Mouse (Mus musculus): ENCODE measurements around the gene Fam3a. TPM values are rescaled to one million over a fixed set of nuclear protein-coding genes. Genes with fewer than 3 reads are reported as not detected.
"Not testable (repeated sequence)": the region's sequence is repeated elsewhere in the genome, so short reads cannot be mapped to it uniquely, and the experiment has no call there.

Gene Fam3a
- polyA plus RNA-seq, 1 experiment from 2014 or later, result 36.9 TPM

DNA sequence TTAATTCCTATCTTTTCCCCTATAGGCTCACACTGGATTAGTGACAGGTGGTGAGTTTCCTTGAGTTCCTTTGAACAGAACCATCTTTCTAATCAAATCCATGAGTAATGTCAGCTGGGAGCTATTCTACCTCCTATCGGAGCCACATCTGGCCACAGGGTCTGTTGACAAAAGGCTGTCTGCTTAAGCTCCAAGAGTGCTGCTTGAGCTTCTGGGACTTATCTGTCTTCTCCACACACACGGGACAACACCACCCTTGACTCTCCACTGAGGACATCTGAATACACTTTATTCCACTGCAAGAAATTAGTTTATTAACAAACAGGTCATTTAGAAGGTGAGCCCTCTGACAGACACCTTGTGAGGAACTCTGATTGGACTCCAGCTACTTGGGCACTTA, 8.6 kb downstream of the Fam3a start:
- Histone ChIP-seq H3K27me3 (replicated peaks; ENCODE audit: insufficient read depth, low read length) (no peaks in the 10 kb centered on the region), H3K4me2 (replicated peaks; ENCODE audit: low read depth, low read length) (no peak overlapping the region), H3K4me3 (ENCODE audit: low read depth, low read length) (no peak overlapping the region), H3K36me3 (ENCODE audit: insufficient read depth, low read length) (no peaks in the 10 kb centered on the region), H3K9ac (replicated peaks; ENCODE audit: low read depth) (no peak overlapping the region), H3K27ac (ENCODE audit: low read length) (no peak overlapping the region), H3K9me3 (ENCODE audit: low read length) (no peaks in the 10 kb centered on the region), H3K4me1 (ENCODE audit: insufficient read depth, low read depth, low read length) (no peaks in the 10 kb centered on the region)
- TF ChIP-seq CTCF (IDR thresholded peaks at IDR 0.05) (no peak), EP300 (IDR thresholded peaks at IDR 0.05) (no peak)
- 78% methylated on average over 2 of the region's 2 CpGs for WGBS
- no peak for DNase-seq (ENCODE audit: low spot score)
- ATAC-seq, result no peak

DNA sequence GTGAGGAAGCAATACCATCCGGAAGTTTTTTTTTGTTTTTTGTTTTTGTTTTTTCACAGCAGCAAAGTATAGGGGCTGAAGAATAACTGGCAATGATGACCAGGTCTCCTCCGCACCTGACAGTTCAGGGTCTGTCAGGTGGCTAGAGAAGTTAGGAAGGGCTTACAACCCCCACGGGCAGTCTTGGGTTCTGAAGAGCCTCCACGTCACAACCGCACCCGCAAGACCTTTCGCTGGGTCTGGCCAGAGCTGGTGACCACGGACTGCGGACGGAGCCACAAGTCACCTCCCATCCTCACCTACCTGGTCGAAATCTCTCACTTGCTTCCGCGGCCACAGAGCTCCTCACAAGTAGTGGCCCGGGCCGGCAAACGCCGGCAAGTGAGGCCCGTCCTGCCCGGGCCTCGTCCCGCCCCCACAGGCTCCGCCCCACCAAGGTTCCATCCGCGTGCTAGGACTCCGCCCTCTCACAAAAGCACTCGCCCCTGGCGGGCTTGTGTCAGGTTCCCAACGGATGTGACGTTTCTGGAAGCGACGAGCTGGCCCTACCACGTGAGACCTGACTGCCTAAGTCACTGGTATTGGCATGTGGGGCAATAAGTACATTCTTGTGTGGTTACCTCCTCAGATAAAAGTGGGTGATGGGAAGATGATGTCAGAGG, 20.1 kb downstream of the Fam3a start, which contains the start of the genes Ubl4a and Slc10a3:
Gene Ubl4a, minus strand, starts transcription at position 331 of the 662 bp plus-strand sequence.
Gene Slc10a3, minus strand, starts transcription at position 462 of the 662 bp plus-strand sequence.
- DNase-seq (ENCODE audit: low spot score) (peak; percentile 96), ATAC-seq (peak; percentile 93)
- Histone ChIP-seq H3K4me2 (replicated peaks; ENCODE audit: low read depth, low read length) (peak within 1 kb of the TSS; percentile 58), H3K4me3 (ENCODE audit: low read depth, low read length) (peak within 1 kb of the TSS; percentile 45), H3K9ac (replicated peaks; ENCODE audit: low read depth) (peak within 1 kb of the TSS; percentile 43; the same call in 1 of the 2 replicates), H3K36me3 (ENCODE audit: insufficient read depth, low read length) (no peaks in the 10 kb centered on the region), H3K27ac (ENCODE audit: low read length) (peak within 1 kb of the TSS; percentile 38; the same call in 1 of the 2 replicates), H3K4me1 (ENCODE audit: insufficient read depth, low read depth, low read length) (no peaks in the 10 kb centered on the region), H3K27me3 (replicated peaks; ENCODE audit: insufficient read depth, low read length) (no peaks in the 10 kb centered on the region), H3K9me3 (ENCODE audit: low read length) (no peaks in the 10 kb centered on the region)
- TF ChIP-seq CTCF (IDR thresholded peaks at IDR 0.05), result no peak
- TF ChIP-seq EP300 (IDR thresholded peaks at IDR 0.05), result no peak
- WGBS, result 13% methylated on average over 32 of the region's 32 CpGs

DNA sequence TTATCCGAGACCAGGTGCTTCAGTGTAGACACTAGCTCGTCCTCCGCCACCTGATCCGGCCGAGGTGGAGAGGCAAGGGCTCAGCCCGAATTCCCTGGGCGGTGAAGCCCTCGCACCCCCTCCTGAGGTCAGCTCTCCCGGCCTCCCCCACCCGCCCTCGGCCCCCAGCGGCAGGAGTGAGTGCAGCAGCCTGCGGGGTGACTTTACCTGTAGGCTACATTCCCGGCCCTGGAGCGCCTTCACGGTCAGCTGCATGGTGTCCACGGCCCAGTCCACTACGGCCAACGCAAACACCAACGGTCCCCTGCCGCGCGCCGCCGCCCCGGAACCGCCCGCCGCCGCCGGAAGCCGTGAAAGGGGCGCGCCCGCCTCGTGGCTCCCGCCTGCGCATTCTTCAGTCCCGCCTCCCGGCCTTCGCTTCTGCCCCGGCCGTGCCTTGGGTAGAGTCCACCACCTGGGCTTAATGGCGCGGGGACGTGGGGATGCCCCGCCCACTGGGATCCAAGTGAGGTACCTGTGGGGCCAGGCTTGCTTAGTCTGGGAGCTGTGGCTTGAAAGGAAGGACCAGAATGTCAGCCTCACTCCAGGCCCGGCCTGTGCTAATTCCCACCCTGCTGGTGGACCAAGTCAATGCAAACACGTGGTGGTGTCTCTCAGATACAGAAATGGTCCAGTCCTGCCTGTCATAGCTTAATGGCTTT, 24.7 kb downstream of the Fam3a start:
- 12% methylated on average over 34 of the region's 49 CpGs for WGBS
- DNase-seq (ENCODE audit: low spot score), result peak; percentile 75
- peak; percentile 81 for ATAC-seq
- H3K4me2 ChIP-seq (replicated peaks; ENCODE audit: low read depth, low read length), result peak overlapping the region; percentile 63
- H3K9ac ChIP-seq (replicated peaks; ENCODE audit: low read depth), result peak overlapping the region; percentile 66
- H3K27me3 ChIP-seq (replicated peaks; ENCODE audit: insufficient read depth, low read length), result no peaks in the 10 kb centered on the region
- H3K27ac ChIP-seq (ENCODE audit: low read length), result peak overlapping the region; percentile 72
- peak overlapping the region; percentile 59 for H3K4me3 ChIP-seq (ENCODE audit: low read depth, low read length)
- no peaks in the 10 kb centered on the region for H3K36me3 ChIP-seq (ENCODE audit: insufficient read depth, low read length)
- TF ChIP-seq EP300 (IDR thresholded peaks at IDR 0.05) (no peak), CTCF (IDR thresholded peaks at IDR 0.05) (peak; percentile 53)
- H3K4me1 ChIP-seq (ENCODE audit: insufficient read depth, low read depth, low read length), result no peaks in the 10 kb centered on the region
- H3K9me3 ChIP-seq (ENCODE audit: low read length), result no peaks in the 10 kb centered on the region

DNA sequence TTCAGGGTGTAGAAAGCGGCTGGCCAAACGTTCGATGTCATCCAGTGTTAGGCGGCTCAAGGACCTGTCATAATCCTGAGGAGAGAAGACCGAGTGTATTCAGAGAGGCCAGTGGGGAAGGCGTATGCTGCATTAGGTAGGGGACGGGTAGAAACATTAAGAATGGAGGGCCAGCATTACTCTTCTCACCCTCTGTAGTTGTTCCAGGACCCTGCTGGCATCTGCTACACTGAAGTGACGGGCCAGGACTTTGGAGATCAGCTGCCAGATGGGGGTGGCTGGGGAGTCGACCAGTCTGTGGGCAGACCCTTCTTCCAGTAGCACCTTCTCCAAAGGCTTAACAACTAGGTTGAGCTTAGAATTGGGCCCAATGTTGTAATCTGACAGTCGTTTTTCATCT, 25.6 kb downstream of the Fam3a start:
- 52% methylated on average over 10 of the region's 10 CpGs for WGBS
- H3K4me2 ChIP-seq (replicated peaks; ENCODE audit: low read depth, low read length), result peak overlapping the region; percentile 63

DNA sequence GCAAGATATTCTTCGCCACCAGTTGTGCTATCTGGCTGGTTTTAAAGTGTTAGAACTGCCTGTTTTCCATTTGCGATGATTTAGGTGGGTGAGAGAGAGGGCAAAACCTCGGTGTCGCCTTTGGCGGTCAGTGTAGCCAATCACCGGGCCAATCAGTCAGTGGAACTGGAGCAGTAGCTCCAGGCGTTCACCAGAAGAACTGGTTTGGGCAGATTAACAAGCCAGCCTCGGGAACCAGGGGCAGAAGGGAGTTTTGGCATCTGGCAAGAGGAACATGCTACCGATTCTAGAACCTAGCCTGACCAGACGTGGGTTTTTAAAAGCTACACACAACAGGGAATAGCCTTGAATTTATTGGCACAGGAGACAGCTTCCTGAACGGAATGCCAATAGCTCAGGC, 33.9 kb downstream of the Fam3a start:
- Histone ChIP-seq H3K4me1 (ENCODE audit: insufficient read depth, low read depth, low read length) (no peaks in the 10 kb centered on the region), H3K9me3 (ENCODE audit: low read length) (no peaks in the 10 kb centered on the region), H3K27ac (ENCODE audit: low read length) (no peak overlapping the region), H3K4me2 (replicated peaks; ENCODE audit: low read depth, low read length) (no peak overlapping the region), H3K27me3 (replicated peaks; ENCODE audit: insufficient read depth, low read length) (no peaks in the 10 kb centered on the region), H3K36me3 (ENCODE audit: insufficient read depth, low read length) (no peaks in the 10 kb centered on the region), H3K9ac (replicated peaks; ENCODE audit: low read depth) (no peak overlapping the region), H3K4me3 (ENCODE audit: low read depth, low read length) (no peak overlapping the region)
- DNase-seq (ENCODE audit: low spot score) (peak; percentile 16), ATAC-seq (peak; percentile 44)
- 35% methylated on average over 11 of the region's 11 CpGs for WGBS
- TF ChIP-seq EP300 (IDR thresholded peaks at IDR 0.05) (no peak), CTCF (IDR thresholded peaks at IDR 0.05) (no peak)

More for the DNA sequence above, 25.6 kb downstream of the Fam3a start:
- DNase-seq (ENCODE audit: low spot score) (no peak), ATAC-seq (no peak)
- peak overlapping the region; percentile 72; the same call in 1 of the 2 replicates for H3K27ac ChIP-seq (ENCODE audit: low read length)
- peak overlapping the region; percentile 66 for H3K9ac ChIP-seq (replicated peaks; ENCODE audit: low read depth)
- no peaks in the 10 kb centered on the region for H3K36me3 ChIP-seq (ENCODE audit: insufficient read depth, low read length)
- no peaks in the 10 kb centered on the region for H3K27me3 ChIP-seq (replicated peaks; ENCODE audit: insufficient read depth, low read length)
- no peaks in the 10 kb centered on the region for H3K9me3 ChIP-seq (ENCODE audit: low read length)
- peak overlapping the region; percentile 59 for H3K4me3 ChIP-seq (ENCODE audit: low read depth, low read length)
- TF ChIP-seq EP300 (IDR thresholded peaks at IDR 0.05), result no peak
- no peak for TF ChIP-seq CTCF (IDR thresholded peaks at IDR 0.05)
- H3K4me1 ChIP-seq (ENCODE audit: insufficient read depth, low read depth, low read length), result no peaks in the 10 kb centered on the region

DNA sequence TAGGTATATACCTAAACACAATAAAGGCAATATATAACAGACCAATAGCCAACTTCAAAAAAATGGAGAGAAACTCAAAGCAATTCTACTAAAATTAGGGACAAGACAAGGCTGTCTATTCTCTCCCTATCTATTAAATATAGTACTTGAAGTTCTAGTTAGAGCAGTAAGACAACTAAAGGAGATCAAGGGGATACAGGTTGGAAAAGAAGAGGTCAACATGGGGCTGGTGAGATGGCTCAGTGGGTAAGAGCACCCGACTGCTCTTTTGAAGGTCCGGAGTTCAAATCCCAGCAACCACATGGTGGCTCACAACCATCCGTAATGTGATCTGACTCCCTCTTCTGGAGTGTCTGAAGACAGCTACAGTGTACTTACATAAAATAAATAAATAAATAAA, 36.0 kb downstream of the Fam3a start:
- H3K9me3 ChIP-seq (ENCODE audit: low read length); ATAC-seq; H3K27ac ChIP-seq (ENCODE audit: low read length); H3K4me2 ChIP-seq (replicated peaks; ENCODE audit: low read depth, low read length); H3K4me1 ChIP-seq (ENCODE audit: insufficient read depth, low read depth, low read length); DNase-seq (ENCODE audit: low spot score); H3K4me3 ChIP-seq (ENCODE audit: low read depth, low read length); H3K27me3 ChIP-seq (replicated peaks; ENCODE audit: insufficient read depth, low read length); H3K9ac ChIP-seq (replicated peaks; ENCODE audit: low read depth); H3K36me3 ChIP-seq (ENCODE audit: insufficient read depth, low read length): not testable (repeated sequence)
- 93% methylated on average over 2 of the region's 3 CpGs for WGBS

Data from lung, postnatal 0 days (tissue).